ENCODE assay signal across 24 mouse cellular contexts in genomic region chr5:88835958-88836357, GRCm38 (mm10). TPM values are rescaled to one million over a fixed set of nuclear protein-coding genes. Genes with fewer than 3 reads are reported as not detected.
DNase-seq lines count a peak whose midpoint lies in the region; ATAC-seq and TF ChIP-seq lines count a peak whose summit lies in the region.
"Had no signal": no experiment of that assay in that cellular context is flagged by ENCODE, and none has a peak within 500 bp of the region (broad histone marks: within the 10 kb centered on the region; RNA-seq: fewer than 3 reads in every experiment).

No protein-coding gene starts in this region.

- H3K27me3 ChIP-seq in liver, postnatal 0 days (ENCODE audit: insufficient read depth, low read length) = no peaks in the 10 kb centered on the region
- no peaks in the 10 kb centered on the region for H3K27me3 ChIP-seq in liver, embryonic 14.5 days (ENCODE audit: control insufficient read depth, insufficient read depth, low read length)
- no peaks in the 10 kb centered on the region for H3K27me3 ChIP-seq in stomach, embryonic 14.5 days (ENCODE audit: control insufficient read depth, insufficient read depth, low read length)
- H3K27me3 ChIP-seq in midbrain, embryonic 13.5 days = no peaks in the 10 kb centered on the region
- H3K27me3 ChIP-seq: CH12.LX; embryonic facial prominence, embryonic 12.5 days; forebrain, embryonic 13.5 days had no signal

- no peak overlapping the region for H3K4me2 ChIP-seq in liver, postnatal 0 days (ENCODE audit: low read depth, low read length)
- no peak overlapping the region for H3K4me2 ChIP-seq in liver, embryonic 14.5 days (ENCODE audit: low read depth)
- no peak overlapping the region for H3K4me2 ChIP-seq in stomach, embryonic 14.5 days (replicated peaks; ENCODE audit: low read depth, low read length)
- no peak overlapping the region for H3K4me2 ChIP-seq in midbrain, embryonic 13.5 days (replicated peaks)
- H3K4me2 ChIP-seq: embryonic facial prominence, embryonic 12.5 days; forebrain, embryonic 13.5 days had no signal

- no peak for TF ChIP-seq EP300 in liver, postnatal 0 days (IDR thresholded peaks at IDR 0.05; ENCODE audit: low read depth)
- no peak for TF ChIP-seq EP300 in liver, embryonic 14.5 days (IDR thresholded peaks at IDR 0.05; ENCODE audit: low read depth)

- peak; percentile 9 for DNase-seq in liver
- DNase-seq in liver, postnatal 0 days = no peak
- DNase-seq in liver, embryonic 14.5 days (ENCODE audit: low read depth in 3 of 3, low spot score in 3 of 3) = no peak
- DNase-seq in ovary, postnatal 36 days (ENCODE audit: low spot score) = no peak
- no peak for DNase-seq in right cerebral cortex, postnatal 25 days
- DNase-seq: adrenal gland, adult 8-10 months; adrenal gland, postnatal 14 days; adrenal gland, postnatal 36 days; B cell, adult 2 months; cerebellum, adult 11-12 months; cerebellum, adult 2 months; cerebellum, adult 9-10 months; cerebellum, postnatal 10 days; cerebellum, postnatal 25 days had no signal

- no peak overlapping the region for H3K27ac ChIP-seq in liver, postnatal 0 days (ENCODE audit: low read depth)
- H3K27ac ChIP-seq in liver, embryonic 14.5 days = no peak overlapping the region
- no peak overlapping the region for H3K27ac ChIP-seq in stomach, embryonic 14.5 days (ENCODE audit: low read length)
- no peak overlapping the region for H3K27ac ChIP-seq in midbrain, embryonic 13.5 days
- H3K27ac ChIP-seq: embryonic facial prominence, embryonic 10.5 days; embryonic facial prominence, embryonic 12.5 days; forebrain, embryonic 13.5 days had no signal

- no peak overlapping the region for H3K4me3 ChIP-seq in liver, postnatal 0 days (ENCODE audit: low read depth, low read length)
- no peak overlapping the region for H3K4me3 ChIP-seq in liver, embryonic 14.5 days (ENCODE audit: insufficient read depth in 1 of 2, low read depth in 2 of 2, low read length in 2 of 2)
- no peak overlapping the region for H3K4me3 ChIP-seq in stomach, embryonic 14.5 days (ENCODE audit: low read depth, low read length)
- no peak overlapping the region for H3K4me3 ChIP-seq in midbrain, embryonic 13.5 days (replicated peaks)
- H3K4me3 ChIP-seq: embryonic facial prominence, embryonic 10.5 days; embryonic facial prominence, embryonic 12.5 days; forebrain, embryonic 13.5 days had no signal

- H3K9ac ChIP-seq in liver, postnatal 0 days (replicated peaks) = no peak overlapping the region
- H3K9ac ChIP-seq in liver, embryonic 14.5 days (replicated peaks) = no peak overlapping the region
- H3K9ac ChIP-seq in stomach, embryonic 14.5 days (replicated peaks; ENCODE audit: low read depth, low read length) = no peak overlapping the region
- no peak overlapping the region for H3K9ac ChIP-seq in midbrain, embryonic 13.5 days (replicated peaks)
- H3K9ac ChIP-seq: embryonic facial prominence, embryonic 12.5 days; forebrain, embryonic 13.5 days had no signal

- H3K4me1 ChIP-seq in liver, postnatal 0 days (ENCODE audit: insufficient read depth) = no peaks in the 10 kb centered on the region; the same call in 1 of the 2 replicates
- H3K4me1 ChIP-seq in liver, embryonic 14.5 days (replicated peaks; ENCODE audit: control insufficient read depth in 2 of 2, insufficient read depth in 2 of 2, low read length in 1 of 2) = 0 out of 4 replicates have a peak, but pooled peaks cover 0 to 2% of the 10 kb centered on the region in 2 experiments
- H3K4me1 ChIP-seq in stomach, embryonic 14.5 days (ENCODE audit: control insufficient read depth, insufficient read depth, low read length) = no peaks in the 10 kb centered on the region
- no peaks in the 10 kb centered on the region for H3K4me1 ChIP-seq in midbrain, embryonic 13.5 days (replicated peaks)
- H3K4me1 ChIP-seq: embryonic facial prominence, embryonic 10.5 days; embryonic facial prominence, embryonic 12.5 days had no signal

- no peak for TF ChIP-seq CTCF in liver, postnatal 0 days (IDR thresholded peaks at IDR 0.05; ENCODE audit: low read depth)
- no peak for TF ChIP-seq CTCF in liver, embryonic 14.5 days (IDR thresholded peaks at IDR 0.05; ENCODE audit: low read depth)

- no peaks in the 10 kb centered on the region for H3K36me3 ChIP-seq in liver, postnatal 0 days (replicated peaks; ENCODE audit: insufficient read depth, low read length)
- H3K36me3 ChIP-seq in liver, embryonic 14.5 days (replicated peaks; ENCODE audit: control insufficient read depth, insufficient read depth, low read depth) = no peaks in the 10 kb centered on the region
- no peaks in the 10 kb centered on the region for H3K36me3 ChIP-seq in stomach, embryonic 14.5 days (ENCODE audit: control insufficient read depth, insufficient read depth, low read length)
- no peaks in the 10 kb centered on the region for H3K36me3 ChIP-seq in midbrain, embryonic 13.5 days
- H3K36me3 ChIP-seq: embryonic facial prominence, embryonic 10.5 days; embryonic facial prominence, embryonic 12.5 days; G1E had no signal

- 68% methylated on average over 6 of the region's 6 CpGs for WGBS in liver, postnatal 0 days (ENCODE audit: insufficient replicate concordance)
- WGBS in liver, embryonic 14.5 days (ENCODE audit: insufficient replicate concordance) = 76% methylated on average over 6 of the region's 6 CpGs
- WGBS in stomach, embryonic 14.5 days = 69% methylated on average over 6 of the region's 6 CpGs
- WGBS in midbrain, embryonic 13.5 days = 94% methylated on average over 6 of the region's 6 CpGs

- no peaks in the 10 kb centered on the region for H3K9me3 ChIP-seq in liver, postnatal 0 days (ENCODE audit: low read length)
- H3K9me3 ChIP-seq in liver, embryonic 14.5 days (ENCODE audit: control insufficient read depth, low read length) = no peaks in the 10 kb centered on the region
- H3K9me3 ChIP-seq in stomach, embryonic 14.5 days (ENCODE audit: control insufficient read depth, low read depth, low read length) = no peaks in the 10 kb centered on the region
- H3K9me3 ChIP-seq in midbrain, embryonic 13.5 days = no peaks in the 10 kb centered on the region
- H3K9me3 ChIP-seq: embryonic facial prominence, embryonic 10.5 days; embryonic facial prominence, embryonic 12.5 days; forebrain, embryonic 13.5 days; G1E had no signal

- ATAC-seq in liver, postnatal 0 days = no peak
- 0 out of 2 replicates have a peak, but pooled peaks have one; percentile 33 for ATAC-seq in liver, embryonic 14.5 days (ENCODE audit: insufficient read depth)
- ATAC-seq in stomach, embryonic 14.5 days (ENCODE audit: insufficient number of reproducible peaks, insufficient read depth, low FRiP score, low read depth) = 0 out of 2 replicates have a peak, but pooled peaks have one; percentile 58
- no peak for ATAC-seq in midbrain, embryonic 13.5 days
- ATAC-seq: activated CD4-positive, CD25-positive, alpha-beta regulatory T cell, adult 4 months; CD4-positive, CD25-positive, alpha-beta regulatory T cell, adult 4 months; forebrain, embryonic 13.5 days; Patski had no signal

RNA-seq across cellular contexts. Expression of gene Slc4a4, which starts 50.7 kb away (rescaled TPM):
- polyA plus RNA-seq in liver, postnatal 0 days (2015; fragmentation: Nextera tagmentation; extraction: Ambion mirVana) = 3.3 and 4.1 TPM in 2 replicates
- polyA plus RNA-seq in liver, embryonic 14.5 days (2012; rRNA removed) = 0.44 and 0.57 TPM in 2 replicates
- 0.50 and 0.61 TPM in 2 replicates for polyA plus RNA-seq in liver, embryonic 14.5 days (2014; fragmentation: Nextera tagmentation; extraction: Ambion mirVana)
- 4.4 and 5.1 TPM in 2 replicates for polyA plus RNA-seq in stomach, embryonic 14.5 days (2014; fragmentation: Nextera tagmentation; extraction: Ambion mirVana)
- 1.5 and 1.9 TPM in 2 replicates for polyA plus RNA-seq in midbrain, embryonic 13.5 days (2015; fragmentation: Nextera tagmentation; extraction: Ambion mirVana)
- polyA plus RNA-seq: CD4-positive, CD25-positive, alpha-beta regulatory T cell, adult 4 months; G1E had no signal

Comparison
In these comparisons a context has a peak if more than half of its experiments do, and no peak if none do; other contexts are left out.
1. ATAC-seq: peak in liver, embryonic 14.5 days (single experiment) and stomach, embryonic 14.5 days (single experiment); none in liver, postnatal 0 days (single experiment) and midbrain, embryonic 13.5 days (single experiment).